Mouse (Mus musculus): ENCODE measurements around the gene Ltc4s.

Ltc4s gene

DNA sequence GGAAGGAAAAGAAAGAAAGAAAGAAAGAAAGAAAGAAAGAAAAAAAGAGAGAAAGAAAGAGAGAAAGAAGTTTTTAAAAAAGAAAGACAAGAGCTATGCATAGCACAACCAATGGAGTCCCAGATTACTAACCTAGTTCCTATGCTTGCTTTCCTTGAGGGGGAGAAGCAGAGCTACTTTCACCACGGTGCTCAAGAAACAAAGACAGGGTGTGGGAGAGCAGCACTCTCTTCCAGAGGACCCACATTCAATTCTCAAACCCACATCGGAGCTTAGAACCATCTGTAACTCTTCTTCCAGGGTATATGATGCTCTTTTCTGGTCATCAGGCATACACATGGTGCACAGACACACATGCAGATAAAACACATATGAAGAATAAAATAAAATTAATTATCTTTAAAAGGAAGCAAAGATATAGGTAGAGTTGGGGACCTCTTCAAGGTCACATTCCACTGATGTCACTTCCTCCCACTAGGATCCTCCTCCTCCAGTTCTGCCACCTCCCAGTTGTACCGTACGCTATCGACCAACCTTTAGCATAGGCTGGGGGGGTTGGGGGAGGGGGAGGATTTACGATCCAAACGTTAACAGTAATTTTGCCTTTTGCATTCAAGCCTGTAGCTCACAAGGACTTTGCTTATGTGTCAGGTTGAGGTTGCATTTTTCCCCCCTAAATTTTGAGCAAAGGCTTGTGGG is 10.2 kb upstream of the Ltc4s start:
- no peak for DNase-seq (ENCODE audit: low read depth, low spot score)

DNA sequence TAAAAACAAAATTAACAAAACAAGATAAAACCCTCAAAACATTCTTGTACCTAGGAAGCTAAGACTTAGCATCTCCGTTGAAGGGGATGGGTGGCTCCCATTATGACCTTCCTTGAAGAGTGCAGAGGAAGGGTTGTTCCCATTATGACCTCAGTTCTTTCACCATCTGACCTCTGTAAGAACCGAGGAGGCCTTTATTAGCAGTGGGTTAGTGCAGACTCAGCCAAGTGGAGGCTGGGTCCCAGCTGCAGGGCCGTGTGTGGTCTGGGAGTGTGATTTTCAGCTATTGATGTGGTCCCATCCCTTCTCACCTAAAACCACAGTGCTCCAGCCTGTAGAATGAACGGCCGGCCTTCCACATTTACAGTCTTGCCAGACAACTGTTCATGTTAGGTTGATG is 6.9 kb upstream of the Ltc4s start:
- no peak for DNase-seq (ENCODE audit: low read depth, low spot score)

DNA sequence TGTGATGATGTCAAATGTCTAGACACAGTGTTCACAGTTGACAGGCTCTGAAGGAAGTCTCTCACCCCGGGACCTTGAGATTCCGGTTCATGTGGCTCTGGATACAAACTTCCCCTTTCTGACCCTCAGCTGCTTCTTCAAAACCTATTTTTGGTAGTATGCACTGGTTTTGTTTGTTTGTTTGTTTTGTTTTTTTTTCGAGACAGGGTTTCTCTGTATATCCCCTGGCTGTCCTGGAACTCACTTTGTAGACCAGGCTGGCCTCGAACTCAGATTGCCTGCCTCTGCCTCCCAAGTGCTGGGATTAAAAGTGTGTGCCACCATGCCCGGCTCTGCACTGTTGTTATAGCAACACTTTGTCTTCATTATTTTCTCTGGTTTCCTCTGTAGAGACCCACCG is 5.5 kb upstream of the Ltc4s start:
- DNase-seq (ENCODE audit: low read depth, low spot score), result no peak

DNA sequence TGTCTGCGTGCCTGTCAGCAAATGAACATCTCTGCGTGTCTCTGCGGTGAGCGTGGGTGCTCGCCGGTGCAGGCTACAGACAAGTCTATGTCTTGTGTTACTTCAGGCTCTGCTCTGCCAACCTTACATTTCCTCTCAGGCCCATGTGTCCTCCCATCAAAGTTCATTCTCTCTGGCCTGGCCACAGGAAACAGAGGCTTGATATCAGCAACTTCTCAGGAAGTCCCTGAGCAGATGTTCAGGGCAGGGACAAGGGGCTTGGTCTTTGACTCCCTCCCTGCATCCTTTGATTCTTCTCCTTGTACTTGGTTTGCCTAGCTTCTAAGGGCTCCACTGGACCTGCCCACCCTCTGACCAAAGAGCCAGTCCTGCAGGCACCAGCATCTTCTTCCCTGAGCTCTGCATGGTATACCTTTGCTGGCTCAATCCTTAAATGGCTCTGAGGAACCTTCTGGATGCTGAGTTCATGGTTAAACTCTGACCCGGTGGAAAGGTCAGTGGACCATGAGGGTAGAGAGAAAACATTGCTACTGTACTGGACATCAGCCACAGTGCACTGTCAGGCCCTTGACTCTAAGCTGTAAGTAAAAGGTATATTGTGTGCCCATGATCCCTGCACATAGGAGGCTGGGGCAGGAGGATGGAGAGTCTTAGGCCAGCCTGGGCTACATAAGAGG is 2.0 kb upstream of the Ltc4s start:
- DNase-seq (ENCODE audit: low read depth, low spot score), result no peak

DNA sequence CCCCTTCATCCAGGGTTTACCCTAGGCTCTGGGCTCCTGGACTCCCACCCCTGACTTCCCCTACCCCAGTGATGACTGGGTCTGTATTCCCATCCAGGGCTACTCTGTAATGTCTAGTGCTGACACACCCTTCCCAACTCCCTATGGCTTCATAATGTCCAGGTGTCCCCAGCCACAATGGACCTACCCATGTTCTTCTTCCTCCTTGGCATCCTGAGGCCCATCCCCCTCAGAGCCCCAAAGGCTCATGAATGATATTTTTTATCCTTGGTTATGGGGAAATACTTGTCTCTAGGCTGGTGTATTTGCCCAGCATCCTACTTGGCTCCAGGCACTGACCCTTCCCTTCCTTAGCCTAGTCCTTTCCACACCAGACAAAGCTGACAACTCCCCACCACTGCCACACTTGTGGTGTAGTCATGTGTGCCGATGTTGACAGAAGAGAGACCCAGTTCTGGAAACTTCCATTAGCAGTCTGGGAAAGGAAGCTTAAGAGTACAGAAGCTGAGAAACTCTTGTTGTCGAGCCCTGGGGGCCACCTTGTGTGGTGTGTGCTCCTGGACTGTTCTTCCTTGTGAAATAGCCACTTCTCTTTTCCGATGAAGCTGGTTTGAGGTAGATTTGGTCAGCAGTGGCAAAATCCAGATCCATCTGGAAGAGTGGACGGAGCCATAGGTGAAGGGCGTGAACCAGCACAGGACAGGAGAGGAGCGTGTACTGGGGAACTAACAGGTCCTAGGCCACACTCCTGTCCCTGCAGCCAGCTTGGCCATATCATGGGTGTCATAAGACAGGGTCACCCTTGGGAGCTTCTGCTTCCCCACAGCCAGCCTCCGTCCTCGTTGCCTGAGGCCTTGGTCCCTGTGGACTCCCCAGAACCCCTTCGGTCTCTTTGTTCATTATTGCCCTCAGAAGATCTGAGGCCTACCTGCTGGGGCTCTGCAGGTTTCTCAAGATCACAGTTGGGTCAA is 690 bp upstream of the Ltc4s start:
- DNase-seq (ENCODE audit: low read depth, low spot score), result no peak

DNA sequence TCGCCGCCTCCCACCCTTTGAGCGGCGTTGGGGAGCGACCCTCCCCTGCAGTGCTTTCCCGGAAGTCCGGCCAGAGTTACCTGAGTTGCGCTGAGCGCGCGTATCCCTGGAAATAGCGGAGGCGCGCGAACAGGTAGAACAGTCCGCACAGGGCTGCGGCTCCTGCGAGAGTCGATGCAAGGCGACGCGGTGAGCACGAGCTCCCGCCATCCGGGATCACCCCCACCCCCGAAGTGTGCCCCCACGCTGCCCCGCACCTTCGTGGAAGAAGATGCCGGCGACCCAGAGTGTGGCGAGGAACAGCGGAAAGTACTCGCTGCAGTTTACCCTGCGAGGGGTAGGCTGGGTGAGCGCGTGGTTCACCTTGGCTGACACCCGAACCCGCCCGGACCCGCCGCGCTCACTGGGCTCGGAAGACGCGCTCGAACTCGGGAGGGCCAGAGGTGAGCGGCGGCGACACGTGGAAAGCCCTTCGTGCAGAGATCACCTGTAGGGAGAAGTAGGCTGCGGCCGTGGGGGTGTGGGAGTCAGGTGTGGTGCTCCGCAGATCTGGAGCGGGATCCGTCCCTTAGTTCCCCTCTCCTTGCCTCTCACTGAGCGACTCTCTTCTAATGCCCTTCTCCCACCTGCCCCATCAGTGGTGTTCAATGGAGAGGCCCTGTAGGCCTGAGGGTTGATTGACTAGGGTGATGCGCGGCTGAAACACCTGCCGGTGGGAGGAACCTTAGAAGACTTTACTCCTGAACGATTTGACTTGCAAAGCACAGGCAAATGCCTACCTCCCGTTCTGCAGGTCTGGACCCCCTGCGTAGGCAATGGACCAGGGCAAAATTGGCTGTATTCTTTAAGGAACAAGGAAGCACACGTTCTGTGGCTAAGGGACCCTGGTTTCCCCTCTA is 1.2 kb downstream of the Ltc4s start:
- DNase-seq (ENCODE audit: low read depth, low spot score), result no peak

DNA sequence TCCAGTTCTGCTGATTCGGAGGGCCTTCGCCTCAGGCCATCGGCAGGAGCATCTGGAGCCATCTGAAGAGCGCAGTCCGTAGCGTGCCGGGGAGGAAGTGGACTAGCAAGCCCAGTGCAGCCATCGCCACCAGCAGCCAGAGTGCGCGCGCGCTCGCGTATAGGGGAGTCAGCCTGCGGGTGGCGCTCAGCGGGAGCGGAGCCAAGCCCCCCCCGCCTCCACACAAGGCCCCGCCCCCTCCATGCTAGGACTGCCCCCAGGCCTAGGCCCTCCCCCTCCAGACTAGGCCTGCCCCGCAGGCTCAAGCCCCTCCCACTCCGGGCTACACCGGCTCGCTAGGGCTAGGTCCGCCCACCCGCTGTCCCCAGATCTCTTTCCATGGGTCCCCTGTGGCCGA is 1.9 kb downstream of the Ltc4s start:
- peak; percentile 76 for DNase-seq (ENCODE audit: low read depth, low spot score)

DNA sequence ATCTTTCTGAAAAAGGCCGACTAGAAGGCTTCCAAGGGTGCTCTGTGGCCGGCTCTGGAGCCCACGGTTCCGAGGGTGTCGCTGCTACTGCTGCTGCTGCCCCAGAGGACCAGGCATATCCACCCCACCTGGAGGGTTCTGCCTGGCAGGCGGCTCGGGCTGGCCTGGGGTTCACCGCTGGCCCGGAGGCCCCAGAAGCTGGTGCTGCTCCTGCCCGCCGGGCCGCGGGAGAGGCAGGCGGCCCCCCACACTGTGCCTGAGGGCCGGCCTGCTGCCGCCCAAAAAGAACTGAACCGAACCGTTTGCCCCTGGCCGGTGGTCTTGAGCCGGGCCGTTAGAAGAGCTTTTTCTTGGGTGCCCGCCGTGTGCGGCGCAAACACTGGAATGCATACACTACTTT is 3.8 kb downstream of the Ltc4s start:
- no peak for DNase-seq (ENCODE audit: low read depth, low spot score)

DNA sequence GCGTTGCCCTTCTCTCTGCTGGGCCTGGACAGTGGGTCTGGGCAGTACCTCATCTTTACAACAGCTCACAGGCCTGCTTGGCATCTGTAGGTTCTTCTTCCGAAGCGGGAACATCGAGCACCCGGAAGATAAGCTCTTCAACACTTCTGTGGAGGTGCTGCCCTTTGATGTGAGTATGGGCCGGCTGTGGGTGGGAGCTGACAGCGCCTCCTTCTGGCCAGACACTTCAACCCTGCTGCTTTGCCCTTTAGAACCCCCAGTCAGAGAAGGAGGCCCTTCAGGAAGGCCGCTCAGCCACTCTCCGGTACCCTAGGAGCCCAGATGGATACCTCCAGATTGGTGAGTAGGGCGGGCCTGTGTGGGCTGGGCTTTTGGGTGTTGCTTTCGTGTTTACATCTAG is 4.4 kb downstream of the Ltc4s start:
- DNase-seq (ENCODE audit: low read depth, low spot score), result no peak

DNA sequence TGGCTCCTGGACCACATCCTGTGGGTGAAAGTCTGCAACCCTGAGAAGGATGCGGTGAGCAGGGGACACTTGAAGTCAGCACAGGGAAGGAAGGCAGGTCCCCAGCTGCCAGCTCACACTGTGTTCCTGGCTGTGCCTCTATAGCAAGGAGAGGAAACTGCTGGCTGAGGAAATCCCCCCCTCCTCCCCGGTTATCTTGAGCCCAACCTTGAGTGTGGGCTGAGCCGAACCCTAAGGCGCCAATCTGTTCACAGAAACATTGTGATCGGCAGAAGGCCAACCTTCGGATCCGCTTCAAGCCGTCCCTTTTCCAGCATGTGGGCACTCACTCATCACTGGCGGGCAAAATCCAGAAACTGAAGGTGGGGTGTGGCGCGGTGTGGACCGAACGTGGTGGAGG is 5.4 kb downstream of the Ltc4s start:
- DNase-seq (ENCODE audit: low read depth, low spot score), result no peak

DNA sequence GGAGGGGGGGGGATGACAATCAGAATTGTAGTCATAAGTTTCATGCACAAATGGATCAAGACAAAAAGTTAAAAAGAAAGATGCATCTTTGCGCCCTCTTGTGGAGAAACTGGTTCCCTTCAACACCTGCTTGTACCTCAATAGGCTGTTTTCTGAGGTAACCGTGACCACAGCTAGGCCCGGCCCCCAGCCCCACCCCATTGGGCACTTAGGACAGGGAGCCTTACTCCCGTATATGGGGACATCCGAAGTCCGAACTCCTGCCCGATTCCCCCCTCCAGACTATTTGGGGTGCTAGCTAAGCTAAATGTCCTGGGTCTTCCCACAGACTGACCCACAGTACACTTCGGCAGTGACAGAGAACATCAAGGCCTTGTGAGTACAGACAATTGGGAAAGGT is 7.0 kb downstream of the Ltc4s start:
- peak; percentile 65 for DNase-seq (ENCODE audit: low read depth, low spot score)

DNA sequence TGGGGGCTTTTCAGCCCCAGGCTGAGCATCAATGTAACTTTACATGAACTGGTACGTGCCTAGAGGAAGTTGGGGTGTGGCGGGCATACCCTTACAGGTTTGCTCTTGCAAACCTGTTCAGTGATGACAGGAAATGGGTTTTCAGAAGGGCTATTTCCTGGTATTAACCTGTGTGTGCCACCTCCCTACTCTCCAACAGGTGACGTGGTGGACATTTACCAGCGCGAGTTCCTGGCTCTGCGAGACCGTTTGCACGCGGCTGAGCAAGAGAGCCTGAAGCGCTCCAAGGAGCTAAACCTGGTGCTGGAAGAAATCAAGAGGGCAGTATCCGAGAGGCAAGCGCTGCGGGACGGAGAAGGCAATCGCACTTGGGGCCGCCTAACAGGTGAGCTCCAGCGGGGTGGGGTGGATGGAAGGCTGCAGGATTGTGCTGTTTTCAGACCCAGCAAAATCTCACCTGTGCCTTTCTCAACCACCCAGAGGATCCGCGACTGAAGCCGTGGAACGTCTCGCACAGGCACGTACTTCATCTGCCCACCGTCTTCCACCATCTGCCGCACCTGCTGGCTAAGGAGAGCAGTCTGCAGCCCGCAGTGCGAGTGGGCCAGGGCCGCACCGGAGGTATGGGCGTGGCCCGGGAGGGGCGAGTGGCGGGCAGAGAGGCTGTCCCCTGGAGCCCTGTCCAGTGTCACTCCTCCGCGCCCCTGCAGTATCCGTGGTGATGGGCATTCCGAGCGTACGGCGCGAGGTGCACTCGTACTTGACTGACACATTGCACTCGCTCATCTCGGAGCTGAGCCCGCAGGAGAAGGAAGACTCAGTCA is 7.7 kb downstream of the Ltc4s start:
- DNase-seq (ENCODE audit: low read depth, low spot score), result no peak

DNA sequence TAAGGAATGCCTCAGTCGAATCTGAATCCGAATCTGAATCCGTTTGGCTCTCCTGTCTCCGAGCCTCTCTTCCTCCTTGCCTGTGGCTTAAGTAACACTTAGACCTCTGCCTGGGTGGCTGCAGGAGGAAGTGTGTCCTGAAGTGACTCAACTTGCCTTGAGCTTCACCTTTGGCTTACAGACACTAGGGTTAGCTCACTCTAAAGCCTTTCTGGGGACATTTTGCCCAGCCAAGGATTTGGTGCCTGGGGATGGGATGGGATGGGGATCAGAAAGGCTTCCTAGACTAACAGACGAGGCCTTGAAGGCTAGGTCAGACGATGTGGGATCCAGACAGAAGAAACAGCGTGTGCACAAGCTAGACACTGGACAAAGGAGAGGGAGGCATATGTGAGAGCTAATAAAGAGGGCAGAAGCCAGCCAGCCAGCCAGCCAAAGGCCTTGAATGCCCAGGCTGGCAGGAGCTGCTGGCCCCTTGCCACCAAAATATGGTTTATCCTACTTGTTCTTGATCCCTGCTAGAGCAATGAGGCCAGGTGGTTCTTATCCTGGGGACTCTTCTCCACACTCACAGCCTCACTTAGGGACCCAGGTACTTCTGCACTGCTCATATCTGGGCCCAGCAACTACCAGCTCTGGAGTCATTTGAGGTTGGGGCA is 9.0 kb downstream of the Ltc4s start:
- no peak for DNase-seq (ENCODE audit: low read depth, low spot score)

DNA sequence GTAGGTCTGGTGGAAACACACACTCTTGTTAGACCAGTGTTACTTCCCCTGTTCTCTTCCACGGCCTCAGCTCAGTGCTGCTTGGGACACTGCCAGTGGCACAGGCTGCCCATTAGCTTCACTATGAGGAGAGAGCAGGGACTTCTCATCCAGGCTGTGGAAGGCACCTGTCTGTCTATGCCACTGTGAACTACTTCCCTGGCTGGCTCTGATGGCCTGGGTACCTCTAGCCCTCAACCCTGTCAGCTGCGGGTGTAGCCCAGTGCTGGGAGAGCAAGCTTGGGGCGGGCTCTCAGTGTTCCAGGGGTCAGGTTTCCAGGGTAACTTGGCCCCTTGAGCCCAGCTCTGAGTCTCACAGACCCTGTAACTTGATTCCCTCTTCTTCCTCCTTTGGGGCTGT is 9.6 kb downstream of the Ltc4s start:
- no peak for DNase-seq (ENCODE audit: low read depth, low spot score)

DNA sequence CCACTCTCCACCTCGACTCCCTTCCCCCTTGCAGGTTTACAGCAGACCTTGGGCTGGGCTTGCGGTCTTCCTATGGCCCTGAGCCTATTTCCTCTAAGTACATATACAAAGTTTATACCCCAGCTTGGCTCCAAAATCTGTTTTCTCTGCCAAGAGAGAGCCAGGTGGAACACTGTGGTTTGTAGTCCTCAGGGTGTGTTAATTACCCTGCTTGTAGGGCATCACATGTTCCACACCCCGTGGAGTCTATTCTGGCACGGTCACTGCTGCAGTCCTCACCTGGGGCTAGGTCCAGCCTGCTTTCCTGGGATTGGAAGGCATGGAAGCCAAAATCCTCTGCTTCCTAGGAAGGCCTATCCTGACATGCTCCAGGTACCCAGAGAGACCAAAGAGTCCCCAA is 10.7 kb downstream of the Ltc4s start:
- no peak for DNase-seq (ENCODE audit: low read depth, low spot score)

DNA sequence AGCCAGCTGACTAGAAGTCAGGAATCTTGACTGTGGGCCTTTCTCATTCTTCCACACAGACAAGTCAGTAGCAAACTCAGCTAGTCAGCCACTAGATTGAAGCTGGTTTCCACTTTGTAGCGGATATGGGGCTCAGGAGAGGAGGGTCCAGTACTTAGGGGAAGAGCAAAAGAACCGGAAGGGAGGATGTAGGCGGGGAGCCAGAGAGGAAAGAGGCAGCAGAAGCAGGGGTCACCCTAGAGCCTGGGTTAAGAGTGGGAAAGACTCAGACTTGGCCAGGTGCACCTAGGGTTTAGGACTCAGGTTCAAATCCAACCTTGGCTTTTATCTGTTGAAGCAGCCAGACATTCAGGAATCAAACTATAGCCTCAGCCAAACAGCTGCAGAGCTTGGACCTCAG is 11.2 kb downstream of the Ltc4s start:
- no peak for DNase-seq (ENCODE audit: low read depth, low spot score)

DNA sequence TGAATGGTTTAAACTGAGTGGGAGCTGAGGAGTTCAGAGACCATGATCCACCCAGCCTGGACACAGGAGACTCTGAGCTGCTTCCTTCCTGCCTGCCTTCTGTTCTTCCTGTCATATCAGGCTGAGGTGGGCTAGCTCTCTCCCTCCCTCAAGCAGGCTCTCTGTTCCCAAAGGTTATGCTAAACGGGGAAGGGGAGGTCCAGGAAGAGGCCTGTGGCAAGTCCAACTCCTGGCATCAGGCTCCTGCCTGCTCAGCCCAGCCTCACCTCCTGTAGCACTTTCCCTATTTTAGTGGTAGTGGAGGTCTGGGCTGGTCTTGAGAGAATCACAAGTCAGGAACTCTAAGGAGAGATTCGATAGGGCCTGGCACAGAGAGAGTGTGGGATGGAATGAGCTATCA is 12.0 kb downstream of the Ltc4s start:
- DNase-seq (ENCODE audit: low read depth, low spot score), result no peak

DNA sequence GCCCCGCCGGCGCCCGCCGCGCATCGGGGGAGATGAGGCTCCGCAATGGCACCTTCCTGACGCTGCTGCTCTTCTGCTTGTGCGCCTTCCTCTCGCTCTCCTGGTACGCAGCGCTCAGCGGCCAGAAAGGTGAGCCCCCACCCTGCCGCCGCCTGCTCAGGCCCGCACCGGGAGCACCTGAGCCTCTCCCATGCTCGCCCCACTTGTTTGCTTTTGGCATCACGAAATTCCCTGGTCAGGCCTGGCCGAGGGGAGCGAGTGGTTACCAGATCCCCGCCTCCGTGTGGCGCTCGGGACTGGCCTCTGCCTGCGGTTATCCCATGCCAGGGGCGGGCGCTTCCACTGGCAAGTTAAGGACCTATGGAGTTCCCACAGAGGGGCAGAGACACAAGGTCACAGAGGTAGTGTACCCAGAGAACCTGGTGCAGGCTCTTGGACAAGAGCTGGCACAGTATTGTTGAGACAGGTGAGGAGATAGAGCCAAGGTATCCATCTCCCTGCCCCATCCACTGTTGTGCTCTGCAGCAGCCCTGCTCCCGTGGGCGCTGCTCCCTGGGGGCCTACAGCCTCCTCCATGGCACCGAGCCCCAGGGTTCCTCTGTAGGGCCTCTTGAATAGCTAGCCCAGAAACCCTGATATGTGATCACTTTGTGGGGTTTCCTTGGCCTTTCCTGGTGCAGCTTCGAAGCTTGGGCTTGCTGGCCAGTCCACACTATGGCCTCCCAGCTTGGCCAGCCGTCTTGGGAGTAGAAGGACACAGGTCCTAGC is 12.6 kb downstream of the Ltc4s start:
- no peak for DNase-seq (ENCODE audit: low read depth, low spot score)

Data from c-Kit-negative CD71-positive TER-119-positive erythroid progenitor cells, embryonic 14.5 days (primary cell).